Mouse (Mus musculus) intestine, embryonic 15.5 days (tissue): Measurements from ENCODE around the gene St3gal3. TPM values are rescaled to one million over a fixed set of nuclear protein-coding genes. Genes with fewer than 3 reads are reported as not detected.

Source experiments
- ATAC-seq: fragments of 200-750 bp; cut with Nextera tagmentation; 2 replicates; pipeline ENCODE4 v1.8.0; 2017; ENCODE audit warnings: moderate TSS enrichment, moderate library complexity
- H3K27ac ChIP-seq: fragments of 300-500 bp; sonication (generic); 2 replicates; pipeline ENCODE4 v1.5.1; 2015; ENCODE audit warnings: mild to moderate bottlenecking, inconsistent platforms
- H3K27me3 ChIP-seq: fragments of 300-500 bp; sonication (generic); replicated peaks from 2 replicates; pipeline ENCODE4 v1.6.1; 2015; ENCODE audit warnings: inconsistent platforms
- H3K36me3 ChIP-seq: fragments of 300-500 bp; sonication (generic); 2 replicates; pipeline ENCODE4 v1.6.1; 2015; ENCODE audit warnings: inconsistent platforms
- H3K4me1 ChIP-seq: fragments of 300-500 bp; sonication (generic); replicated peaks from 2 replicates; pipeline ENCODE4 v1.6.1; 2015; ENCODE audit warnings: inconsistent platforms
- H3K4me2 ChIP-seq: fragments of 300-500 bp; sonication (generic); replicated peaks from 2 replicates; pipeline ENCODE4 v1.6.1; 2015; ENCODE audit warnings: mild to moderate bottlenecking, inconsistent platforms
- H3K4me3 ChIP-seq: fragments of 300-500 bp; sonication (generic); replicated peaks from 2 replicates; pipeline ENCODE4 v1.5.1; 2015; ENCODE audit warnings: inconsistent platforms
- H3K9ac ChIP-seq: fragments of 300-500 bp; sonication (generic); 2 replicates; pipeline ENCODE4 v1.6.1; 2015; ENCODE audit warnings: inconsistent platforms
- H3K9me3 ChIP-seq: fragments of 300-500 bp; sonication (generic); 2 replicates; pipeline ENCODE4 v1.6.1; 2016; ENCODE audit warnings: inconsistent platforms
- WGBS: fragments of 180-500 bp; shearing (Covaris S2); methylation state at CpG from one replicate; pipeline ENCODE4 v1.1.7; 2015; 5-methylcytosine and 5-hydroxymethylcytosine counted together
- polyA plus RNA-seq: library from polyadenylated mRNA; unstranded; fragments of >200 nt; fragmentation: Nextera tagmentation; extraction: Ambion mirVana; gene quantifications from 2 replicates; pipeline ENCODE4 v1.2.1, GENCODE M21; 2015

The St3gal3 gene
- polyA plus RNA-seq, 1 experiment from 2014 or later, result 8.2 TPM

DNA sequence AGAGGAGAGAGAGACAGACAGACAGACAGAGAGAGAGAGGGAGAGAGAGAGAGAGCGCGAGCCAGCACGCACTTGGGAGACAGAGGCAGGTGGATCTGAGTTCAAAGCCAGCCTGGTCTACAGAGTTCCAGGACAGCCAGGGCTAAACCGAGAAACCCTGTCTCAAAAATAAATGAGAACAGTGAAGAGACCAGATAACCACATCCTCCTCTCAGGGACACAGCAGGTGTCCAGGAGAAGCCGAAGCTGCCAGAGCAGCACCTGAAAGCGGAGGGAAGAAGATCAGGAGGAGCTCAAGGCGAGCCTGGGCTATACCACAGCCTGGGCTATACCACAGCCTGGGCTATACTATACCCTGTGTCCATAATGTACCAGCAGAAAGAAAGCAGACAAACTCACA, 16.1 kb upstream of the St3gal3 start:
- WGBS, result 95% methylated on average over 7 of the region's 7 CpGs
- ATAC-seq, result no peak
- Histone ChIP-seq H3K27ac (no peak overlapping the region), H3K9me3 (no peaks in the 10 kb centered on the region), H3K4me2 (no peak overlapping the region), H3K9ac (no peak overlapping the region), H3K27me3 (no peaks in the 10 kb centered on the region), H3K4me3 (no peak overlapping the region), H3K36me3 (peaks cover 70% of the 10 kb centered on the region), H3K4me1 (no peaks in the 10 kb centered on the region)

DNA sequence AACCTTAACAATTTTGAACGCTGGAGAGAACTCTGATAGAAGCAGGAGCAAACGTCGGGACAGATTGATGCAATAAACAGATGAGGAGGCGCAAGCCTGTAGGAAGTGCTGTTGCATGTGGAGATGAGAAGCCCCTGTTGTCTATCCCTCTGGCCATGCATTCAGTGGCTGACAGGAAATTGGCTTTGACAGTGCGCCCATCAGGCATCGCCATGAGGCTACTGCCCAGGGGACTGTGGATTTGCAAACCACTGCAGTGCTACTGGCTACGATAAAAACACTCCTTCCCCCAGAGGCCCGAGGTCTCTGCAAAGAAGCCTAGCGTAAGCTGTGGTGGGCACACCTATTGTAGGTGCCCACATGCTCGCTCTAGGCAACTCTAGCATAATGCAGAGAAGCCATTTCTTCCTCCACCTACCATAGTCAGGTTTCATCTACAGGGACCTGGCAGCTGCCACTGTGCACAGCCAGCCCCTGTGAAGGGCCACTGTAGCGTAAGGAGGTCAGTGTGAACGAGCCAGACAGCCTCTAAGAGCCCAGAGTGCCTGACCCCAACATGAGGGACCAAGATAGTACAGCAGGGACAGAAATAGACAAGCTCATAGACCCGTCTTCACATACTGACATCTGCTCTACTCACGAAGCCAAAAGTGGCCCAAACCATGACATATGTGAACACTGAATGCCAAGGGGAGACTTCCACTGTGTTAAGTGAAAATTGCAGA, 15.4 kb upstream of the St3gal3 start:
- ATAC-seq, result no peak
- Histone ChIP-seq H3K36me3 (peaks cover 70% of the 10 kb centered on the region), H3K4me2 (no peak overlapping the region), H3K4me1 (no peaks in the 10 kb centered on the region), H3K9ac (no peak overlapping the region), H3K9me3 (no peaks in the 10 kb centered on the region), H3K27ac (no peak overlapping the region), H3K4me3 (no peak overlapping the region), H3K27me3 (no peaks in the 10 kb centered on the region)
- 88% methylated on average over 14 of the region's 14 CpGs for WGBS

DNA sequence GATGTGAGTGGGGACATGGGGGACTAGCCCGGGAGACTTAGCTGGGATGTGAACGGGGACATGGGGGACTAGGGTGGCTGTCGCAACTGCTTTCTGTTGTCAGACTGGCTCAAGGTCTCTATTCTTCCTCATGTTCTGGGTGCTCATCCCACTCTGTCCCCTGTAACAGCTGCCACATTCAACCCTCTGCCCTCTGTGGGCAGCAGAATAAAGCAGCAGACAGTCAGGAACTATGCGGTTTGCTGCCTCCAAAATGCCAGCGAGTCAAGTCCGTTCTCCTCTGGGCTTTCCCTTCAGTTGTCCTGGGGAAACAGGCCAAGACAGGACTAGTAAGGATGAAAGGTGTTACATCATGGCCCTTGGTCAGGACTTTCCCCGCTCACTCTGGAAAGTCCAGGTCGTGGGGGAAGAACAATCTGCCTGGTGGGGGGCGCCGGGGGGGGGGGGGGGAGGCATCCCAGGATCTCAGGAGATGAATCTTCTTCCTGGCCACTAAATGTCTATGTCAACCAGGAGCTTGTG, 14.4 kb upstream of the St3gal3 start:
- no peak overlapping the region for H3K27ac ChIP-seq
- no peak overlapping the region for H3K4me3 ChIP-seq
- ATAC-seq, result no peak
- 84% methylated on average over 10 of the region's 10 CpGs for WGBS
- peaks cover 71% of the 10 kb centered on the region for H3K36me3 ChIP-seq
- H3K27me3 ChIP-seq, result no peaks in the 10 kb centered on the region
- no peak overlapping the region for H3K4me2 ChIP-seq
- H3K9me3 ChIP-seq, result no peaks in the 10 kb centered on the region
- no peaks in the 10 kb centered on the region for H3K4me1 ChIP-seq
- H3K9ac ChIP-seq, result no peak overlapping the region

DNA sequence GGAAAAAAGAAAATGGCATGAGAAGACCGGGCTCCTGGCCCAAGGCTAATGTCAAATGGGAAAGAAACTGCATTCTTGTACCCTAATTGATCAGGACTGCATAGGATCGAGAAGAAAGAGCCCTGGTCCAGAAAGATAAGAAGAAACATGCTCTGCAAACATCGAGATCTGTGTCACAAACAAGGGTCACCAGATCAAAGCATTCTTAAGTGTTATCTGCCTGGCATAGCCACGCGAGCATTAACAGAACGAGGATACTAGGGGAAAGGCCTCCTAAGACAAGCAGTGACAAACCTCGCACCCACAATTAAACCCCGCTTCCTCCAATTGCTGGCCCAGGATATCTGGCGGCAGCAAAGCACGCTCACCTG, 13.6 kb upstream of the St3gal3 start:
- Histone ChIP-seq H3K27ac (no peak overlapping the region), H3K27me3 (no peaks in the 10 kb centered on the region), H3K4me1 (no peaks in the 10 kb centered on the region), H3K4me3 (no peak overlapping the region), H3K9ac (no peak overlapping the region), H3K9me3 (no peaks in the 10 kb centered on the region), H3K36me3 (peaks cover 76% of the 10 kb centered on the region), H3K4me2 (no peak overlapping the region)
- no peak for ATAC-seq
- WGBS, result 49% methylated on average over 10 of the region's 10 CpGs

DNA sequence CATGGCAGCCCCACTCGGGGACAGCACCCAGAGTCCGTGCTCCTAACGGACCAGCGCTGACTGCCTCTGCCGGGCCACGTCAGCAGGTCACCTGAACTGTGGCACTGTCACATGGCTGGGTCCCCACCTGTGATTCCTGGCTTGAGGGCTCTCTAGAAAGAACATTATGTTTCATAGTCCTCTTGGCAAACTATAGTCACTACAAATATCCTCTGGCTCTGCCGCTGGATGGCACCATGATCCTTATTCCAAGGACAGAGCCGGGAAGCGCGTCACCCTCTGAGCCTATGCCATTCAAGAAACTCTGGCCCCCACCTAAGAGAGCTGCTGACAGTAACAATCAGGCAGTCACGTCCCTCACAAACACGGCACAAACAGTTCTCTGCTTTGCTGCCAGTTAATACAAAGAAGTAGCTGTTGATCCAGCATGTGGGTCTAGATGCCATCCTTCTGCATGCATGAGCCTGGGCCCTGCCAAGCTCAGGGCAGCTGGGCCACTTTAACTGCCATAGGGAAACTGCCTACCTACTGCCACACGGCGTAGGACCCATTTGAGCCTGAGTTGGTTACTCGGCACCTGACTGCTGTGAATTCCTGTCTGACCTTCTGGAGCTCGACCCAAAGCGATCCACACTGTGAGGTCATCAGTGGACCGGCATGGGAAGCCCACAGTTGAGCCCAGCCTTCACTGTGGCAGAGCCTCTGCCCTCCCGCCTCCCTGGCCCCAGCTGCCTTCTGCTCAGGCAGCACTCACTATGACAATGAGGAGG, 13.0 kb upstream of the St3gal3 start:
- Histone ChIP-seq H3K27ac (no peak overlapping the region), H3K36me3 (peaks cover 76% of the 10 kb centered on the region), H3K4me3 (no peak overlapping the region), H3K4me2 (no peak overlapping the region), H3K9ac (no peak overlapping the region), H3K9me3 (no peaks in the 10 kb centered on the region), H3K4me1 (no peaks in the 10 kb centered on the region), H3K27me3 (no peaks in the 10 kb centered on the region)
- ATAC-seq, result no peak
- 89% methylated on average over 19 of the region's 19 CpGs for WGBS

DNA sequence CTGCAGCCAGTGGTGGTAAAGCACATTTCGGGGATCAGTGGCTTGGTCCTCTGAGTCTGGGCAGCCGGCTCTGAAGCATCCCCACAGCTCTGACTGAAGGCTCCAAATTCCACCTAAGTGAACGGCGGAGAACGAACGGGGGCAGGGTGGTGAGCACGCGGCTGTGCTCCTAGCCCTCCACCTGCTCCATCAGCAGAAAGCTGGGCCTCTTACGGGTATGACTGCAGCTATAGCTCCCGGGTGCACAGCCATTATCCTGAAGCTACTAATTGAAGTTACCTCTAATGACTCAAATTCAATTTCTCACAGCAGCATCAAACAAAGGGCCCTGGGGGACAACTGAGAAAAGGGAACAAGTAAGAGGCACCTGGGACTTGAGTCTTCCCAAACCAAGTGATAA, 12.4 kb upstream of the St3gal3 start:
- Histone ChIP-seq H3K4me3 (no peak overlapping the region), H3K27me3 (no peaks in the 10 kb centered on the region), H3K9me3 (no peaks in the 10 kb centered on the region), H3K36me3 (peaks cover 76% of the 10 kb centered on the region), H3K9ac (no peak overlapping the region), H3K4me1 (no peaks in the 10 kb centered on the region), H3K4me2 (no peak overlapping the region), H3K27ac (no peak overlapping the region)
- no peak for ATAC-seq
- 89% methylated on average over 10 of the region's 10 CpGs for WGBS

DNA sequence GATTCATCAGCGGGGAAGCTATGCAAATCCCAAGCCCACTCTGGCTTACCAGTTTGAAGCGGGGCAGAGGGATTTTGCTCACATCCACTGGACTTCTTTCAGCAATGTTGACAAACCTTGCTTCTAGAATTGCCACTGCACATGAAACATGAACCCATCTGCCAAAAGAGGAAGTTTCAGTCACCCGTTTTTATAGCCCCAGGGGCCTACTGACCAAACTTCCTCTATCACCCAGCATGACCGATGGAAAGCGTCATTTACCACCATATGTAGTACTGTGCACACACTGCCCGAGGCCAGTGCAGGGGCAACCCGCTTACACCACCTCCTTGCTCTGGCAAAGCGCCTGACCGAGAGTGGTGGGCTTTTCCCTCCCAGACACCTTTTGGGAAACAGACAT, 9.6 kb upstream of the St3gal3 start:
- no peaks in the 10 kb centered on the region for H3K4me1 ChIP-seq
- 83% methylated on average over 9 of the region's 9 CpGs for WGBS
- H3K4me3 ChIP-seq, result no peak overlapping the region
- no peak for ATAC-seq
- H3K36me3 ChIP-seq, result peaks cover 69% of the 10 kb centered on the region
- no peak overlapping the region for H3K9ac ChIP-seq
- no peak overlapping the region for H3K4me2 ChIP-seq
- no peaks in the 10 kb centered on the region for H3K27me3 ChIP-seq
- H3K9me3 ChIP-seq, result no peaks in the 10 kb centered on the region
- H3K27ac ChIP-seq, result no peak overlapping the region

DNA sequence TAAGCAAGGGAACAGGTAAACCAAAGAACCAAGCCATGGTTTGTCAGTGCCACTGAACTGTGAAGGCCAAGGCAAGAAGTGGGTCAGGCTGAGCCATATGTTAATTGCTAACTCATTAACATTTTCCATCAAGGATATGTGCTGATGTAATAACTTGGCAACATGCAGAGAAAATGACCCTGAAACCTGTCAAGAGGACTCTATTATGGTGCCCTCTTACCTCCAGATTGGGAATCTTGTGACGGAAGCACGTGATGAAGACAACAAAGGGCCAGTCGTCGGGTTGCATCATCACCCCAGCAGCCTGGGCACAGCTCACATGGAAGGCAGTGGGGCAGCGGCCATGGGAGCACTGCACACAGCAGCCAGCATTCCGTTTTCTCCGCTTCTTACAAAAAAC, 9.0 kb upstream of the St3gal3 start:
- H3K4me2 ChIP-seq, result no peak overlapping the region
- no peaks in the 10 kb centered on the region for H3K4me1 ChIP-seq
- 90% methylated on average over 7 of the region's 7 CpGs for WGBS
- H3K27me3 ChIP-seq, result no peaks in the 10 kb centered on the region
- no peak overlapping the region for H3K27ac ChIP-seq
- H3K9me3 ChIP-seq, result no peaks in the 10 kb centered on the region
- H3K9ac ChIP-seq, result no peak overlapping the region
- no peak for ATAC-seq
- H3K4me3 ChIP-seq, result no peak overlapping the region
- H3K36me3 ChIP-seq, result peaks cover 69% of the 10 kb centered on the region

DNA sequence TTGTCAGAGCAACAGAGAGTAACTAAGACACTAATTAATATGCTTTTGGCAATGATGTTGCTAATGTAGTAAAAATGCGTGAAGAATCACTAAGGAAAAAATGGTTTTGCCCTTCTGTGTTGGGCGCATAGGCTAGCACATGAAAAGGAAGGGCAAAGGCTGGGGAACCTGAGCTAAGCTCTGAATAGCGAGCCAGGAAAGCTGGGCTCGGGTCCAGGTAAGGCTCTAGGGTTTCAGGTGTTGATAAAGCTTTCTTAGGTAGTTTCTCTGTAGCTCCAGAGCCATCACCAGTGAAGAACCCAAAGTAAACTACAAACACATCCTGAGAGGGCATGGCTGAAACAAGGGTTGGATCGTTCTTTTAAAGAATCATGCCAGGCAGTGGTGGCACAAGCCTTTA, 6.8 kb upstream of the St3gal3 start:
- 95% methylated on average over 5 of the region's 5 CpGs for WGBS
- Histone ChIP-seq H3K36me3 (peaks cover 65% of the 10 kb centered on the region), H3K27ac (no peak overlapping the region), H3K27me3 (no peaks in the 10 kb centered on the region), H3K4me1 (no peaks in the 10 kb centered on the region), H3K4me3 (no peak overlapping the region), H3K9ac (no peak overlapping the region), H3K4me2 (no peak overlapping the region), H3K9me3 (no peaks in the 10 kb centered on the region)
- ATAC-seq, result no peak

DNA sequence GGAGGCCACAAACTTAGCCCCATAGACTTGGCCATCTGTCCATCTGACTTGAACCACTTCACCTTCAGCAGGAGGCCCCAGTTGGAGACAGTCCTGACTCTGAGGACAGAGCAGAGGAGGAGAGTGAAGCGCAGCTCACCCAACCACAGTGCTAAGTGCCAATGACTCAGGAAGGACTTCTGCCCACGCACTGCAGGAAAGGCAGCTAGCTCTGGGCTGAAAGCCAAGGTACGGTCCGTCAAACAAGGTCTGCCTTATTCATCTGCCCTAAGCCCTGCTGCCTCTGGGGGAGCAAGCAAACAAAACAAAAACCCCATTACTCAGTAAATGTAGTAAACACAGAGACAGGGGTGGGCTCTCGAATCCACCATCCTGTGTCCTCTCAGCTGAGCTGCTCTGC, 4.2 kb upstream of the St3gal3 start:
- Histone ChIP-seq H3K4me3 (no peak overlapping the region), H3K9ac (no peak overlapping the region), H3K9me3 (no peaks in the 10 kb centered on the region), H3K4me1 (no peaks in the 10 kb centered on the region; the same call in 1 of the 2 replicates), H3K36me3 (peaks cover 40% of the 10 kb centered on the region), H3K4me2 (no peak overlapping the region), H3K27me3 (no peaks in the 10 kb centered on the region), H3K27ac (no peak overlapping the region)
- no peak for ATAC-seq
- WGBS, result 71% methylated on average over 5 of the region's 5 CpGs

DNA sequence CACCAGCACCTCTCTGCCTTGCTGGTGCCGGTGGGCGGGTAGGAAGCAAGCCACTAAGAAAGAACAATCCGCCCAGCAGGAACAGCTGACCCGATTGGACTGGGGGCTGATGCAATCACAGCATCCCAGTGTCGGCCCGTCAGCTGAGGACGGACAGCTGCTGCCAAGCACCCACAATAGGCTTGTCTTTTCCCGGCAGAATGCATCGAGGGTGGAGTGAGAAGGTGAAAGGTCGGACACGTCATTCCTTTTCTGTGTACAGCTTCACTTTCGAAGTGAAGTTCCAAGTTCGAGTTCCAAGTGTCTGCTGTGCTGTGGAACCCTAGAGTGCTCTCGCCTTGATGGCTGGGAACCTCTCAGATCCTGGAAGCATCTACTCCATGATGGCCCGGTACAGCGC, 3.1 kb upstream of the St3gal3 start:
- Histone ChIP-seq H3K27me3 (no peaks in the 10 kb centered on the region), H3K36me3 (peaks cover 33% of the 10 kb centered on the region), H3K27ac (no peak overlapping the region), H3K9me3 (no peaks in the 10 kb centered on the region), H3K9ac (no peak overlapping the region), H3K4me1 (no peaks in the 10 kb centered on the region; the same call in 1 of the 2 replicates), H3K4me3 (no peak overlapping the region), H3K4me2 (no peak overlapping the region)
- no peak for ATAC-seq
- 90% methylated on average over 16 of the region's 16 CpGs for WGBS

DNA sequence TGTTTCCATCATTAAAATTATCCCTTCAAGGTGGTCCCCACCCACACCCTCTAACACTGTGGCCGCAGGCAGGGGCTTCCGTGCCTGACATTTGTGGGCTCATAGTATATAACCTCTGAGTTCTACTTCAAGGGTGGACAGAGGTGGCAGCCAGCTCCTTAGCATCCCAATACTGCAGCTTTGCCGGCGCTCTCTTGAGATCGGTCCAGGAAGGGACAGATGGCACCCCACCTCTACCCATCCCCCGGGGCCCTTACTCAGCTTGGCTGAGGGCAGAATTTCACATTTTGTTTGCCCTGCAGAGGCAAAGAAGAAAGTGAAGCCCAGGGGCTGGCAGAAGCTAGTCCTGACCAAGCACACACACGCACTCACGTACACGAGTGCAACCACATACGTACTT, 2.6 kb upstream of the St3gal3 start:
- no peak for ATAC-seq
- H3K4me3 ChIP-seq, result no peak overlapping the region
- no peak overlapping the region for H3K9ac ChIP-seq
- no peaks in the 10 kb centered on the region for H3K9me3 ChIP-seq
- H3K36me3 ChIP-seq, result peaks cover 28% of the 10 kb centered on the region
- no peak overlapping the region for H3K27ac ChIP-seq
- peaks cover 4% of the 10 kb centered on the region for H3K4me1 ChIP-seq
- WGBS, result 95% methylated on average over 10 of the region's 10 CpGs
- no peak overlapping the region for H3K4me2 ChIP-seq
- H3K27me3 ChIP-seq, result no peaks in the 10 kb centered on the region
